Mouse (Mus musculus): ENCODE measurements at regions not wholly inside any gene's neighbourhood (a gene's known extent, or its start where the extent isn't known, plus 50 kb on each side); places are given as distances from the start of the nearest gene placed in this dataset.

DNA sequence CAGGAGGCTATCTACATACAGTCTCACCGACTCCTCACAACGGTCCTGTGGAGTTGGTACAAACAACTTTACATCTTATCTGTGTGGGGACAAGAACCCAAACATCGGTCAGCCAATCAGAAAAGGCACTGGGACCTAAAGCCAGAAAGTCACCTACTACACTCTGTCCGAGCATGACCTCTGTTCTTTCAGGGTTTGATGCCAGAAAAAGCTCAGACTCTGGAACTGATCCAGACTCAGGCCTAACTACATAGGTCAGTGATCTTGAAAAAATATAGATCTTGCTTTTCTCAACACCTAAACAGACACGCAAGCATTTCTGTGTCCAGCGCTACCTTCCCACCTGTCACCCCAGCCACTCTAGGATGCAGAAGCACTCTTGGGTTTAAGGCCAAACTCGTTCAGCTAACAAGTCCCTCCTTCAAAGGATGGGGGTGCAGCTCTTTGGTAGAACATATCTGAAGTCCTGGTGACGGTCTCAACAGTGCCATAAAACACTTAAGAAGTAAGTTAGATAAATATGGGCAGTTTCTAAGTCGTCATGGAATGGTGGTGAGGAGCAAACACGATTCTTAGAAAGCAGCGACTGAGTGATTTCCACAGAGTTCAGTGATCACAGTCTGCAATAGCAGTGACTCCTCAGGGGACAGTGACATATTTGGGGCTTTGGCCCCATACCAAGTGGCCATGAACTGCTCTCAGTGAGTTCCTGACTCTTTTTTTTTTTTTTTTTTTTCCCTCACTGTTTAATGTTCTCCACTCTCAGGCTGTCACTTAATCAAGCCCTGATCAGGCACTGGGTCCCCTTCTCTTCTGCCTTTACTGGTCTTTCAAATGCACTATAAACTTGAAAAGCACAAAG is 181.2 kb upstream of the Smim15 start:
- no peak for TF ChIP-seq GATA1 (IDR thresholded peaks at IDR 0.05; ENCODE audit: low read depth, low read length)
- TF ChIP-seq EP300 (IDR thresholded peaks at IDR 0.05; ENCODE audit: low read depth in 1 of 2, low read length in 2 of 2): no peak
- no peak for TF ChIP-seq CTCF (IDR thresholded peaks at IDR 0.05 in 2 of 3, conservative IDR thresholded peaks at IDR 0.05 in 1 of 3; ENCODE audit: control insufficient read depth in 1 of 3, insufficient read depth in 1 of 3, low read depth in 2 of 3, low read length in 3 of 3, poor library complexity in 1 of 3, severe bottlenecking in 1 of 3)
- no peak for TF ChIP-seq BHLHE40 (IDR thresholded peaks at IDR 0.05; ENCODE audit: borderline replicate concordance, low read depth, low read length)
- TF ChIP-seq E2F4 (IDR thresholded peaks at IDR 0.05; ENCODE audit: borderline replicate concordance, low read depth, low read length): no peak
- no peak for TF ChIP-seq NELFE (IDR thresholded peaks at IDR 0.05; ENCODE audit: low read depth, low read length)
- no peak for TF ChIP-seq TCF12 (IDR thresholded peaks at IDR 0.05; ENCODE audit: low read depth, low read length)
- no peak for TF ChIP-seq POLR2AphosphoS2 (IDR thresholded peaks at IDR 0.05; ENCODE audit: low read length)
- no peak for TF ChIP-seq RCOR1 (IDR thresholded peaks at IDR 0.05; ENCODE audit: low read depth, low read length)
- TF ChIP-seq HCFC1 (IDR thresholded peaks at IDR 0.05; ENCODE audit: low read depth, low read length): no peak
